Mouse (Mus musculus) 3134 (cell line): ENCODE results near the gene Ankrd39.
A peak's percentile ranks its signal among the peaks of the same experiment; 100 is the strongest.

Experiments
- DNase-seq: peaks from one replicate; pipeline ENCODE4 v3.0.0-alpha.2; 2011; ENCODE audit warnings: low spot score; ENCODE audit not compliant: insufficient read length; ENCODE audit errors: extremely low read depth

Gene Ankrd39

DNA sequence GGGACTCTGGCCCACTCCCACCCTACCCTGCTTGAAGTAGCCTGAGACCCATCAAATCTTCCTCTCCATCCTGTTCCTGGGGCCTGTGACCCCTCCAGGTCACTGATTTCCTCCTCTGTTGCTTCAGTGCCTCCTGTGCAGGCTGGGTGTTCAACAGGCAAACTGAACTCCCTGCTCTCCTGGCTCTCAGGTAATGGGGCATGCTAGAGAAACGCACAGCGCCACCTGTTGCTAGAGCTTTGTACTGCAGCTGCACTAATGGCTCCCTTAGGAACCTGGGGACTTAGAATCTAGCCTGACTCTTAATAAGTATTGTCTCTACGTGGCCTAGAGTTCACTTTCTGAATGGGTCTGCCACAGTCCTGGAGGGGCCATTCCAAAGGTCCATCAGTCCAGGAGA, 46.0 kb downstream of the Ankrd39 start:
- DNase-seq, result no peak

DNA sequence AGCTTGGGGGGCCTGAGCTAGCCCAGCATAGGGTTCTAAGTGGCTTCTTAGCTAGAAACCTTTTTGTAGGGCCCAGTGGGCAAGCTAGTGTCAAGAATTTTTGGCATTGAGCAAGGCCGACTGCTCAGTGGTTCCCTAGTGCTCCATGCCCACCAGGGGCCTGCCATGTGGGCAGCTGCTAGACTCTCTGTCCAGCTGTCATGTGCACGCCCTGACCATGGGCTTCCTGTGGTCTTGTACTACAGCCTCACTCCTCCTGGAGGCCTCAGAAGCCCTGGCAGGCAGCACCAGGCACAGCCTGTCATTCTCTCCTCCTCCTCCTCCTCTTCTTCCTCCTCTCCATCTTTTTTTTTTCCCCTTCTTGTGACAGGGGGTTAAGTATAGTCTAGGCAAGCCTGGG, 49.9 kb downstream of the Ankrd39 start:
- no peak for DNase-seq

DNA sequence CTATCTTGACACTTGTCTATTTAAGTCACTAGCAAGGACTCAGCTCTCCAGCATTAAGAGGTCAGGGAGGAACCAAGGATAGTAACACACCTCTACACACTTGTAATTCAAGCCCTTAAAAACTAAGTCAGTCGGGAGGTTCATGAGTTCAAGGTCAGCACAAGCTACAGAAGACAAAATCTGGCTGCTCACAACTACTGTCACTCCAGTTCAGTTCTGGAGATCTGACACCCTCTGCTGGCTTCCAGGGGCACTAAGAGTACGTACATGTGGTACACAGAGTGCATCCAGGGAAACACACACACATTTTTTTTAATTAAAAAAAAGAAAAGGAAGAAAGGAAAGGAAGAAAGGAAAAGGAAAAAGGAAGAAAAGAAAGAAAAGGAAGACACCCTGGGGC, 50.5 kb downstream of the Ankrd39 start:
- DNase-seq, result no peak

DNA sequence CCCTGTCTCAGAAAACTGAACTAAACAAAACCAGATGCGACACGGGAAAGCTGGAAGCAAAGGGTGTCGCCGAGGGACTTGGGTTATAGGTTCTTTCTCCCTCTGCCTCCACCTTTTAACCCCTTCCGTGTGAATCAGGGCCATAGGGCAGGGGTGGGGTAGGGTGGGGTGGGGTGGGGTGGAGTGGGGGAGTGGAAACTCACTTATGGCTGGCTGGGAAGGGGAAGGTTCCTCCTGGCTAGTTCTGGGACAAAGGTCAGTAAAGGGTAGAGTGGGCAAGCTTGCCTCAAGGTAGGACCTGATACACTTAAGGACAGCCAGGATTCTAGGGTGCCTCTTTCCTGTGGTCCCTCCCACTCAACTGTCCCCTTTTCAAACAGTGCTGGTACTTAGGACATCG, 53.9 kb downstream of the Ankrd39 start:
- no peak for DNase-seq

DNA sequence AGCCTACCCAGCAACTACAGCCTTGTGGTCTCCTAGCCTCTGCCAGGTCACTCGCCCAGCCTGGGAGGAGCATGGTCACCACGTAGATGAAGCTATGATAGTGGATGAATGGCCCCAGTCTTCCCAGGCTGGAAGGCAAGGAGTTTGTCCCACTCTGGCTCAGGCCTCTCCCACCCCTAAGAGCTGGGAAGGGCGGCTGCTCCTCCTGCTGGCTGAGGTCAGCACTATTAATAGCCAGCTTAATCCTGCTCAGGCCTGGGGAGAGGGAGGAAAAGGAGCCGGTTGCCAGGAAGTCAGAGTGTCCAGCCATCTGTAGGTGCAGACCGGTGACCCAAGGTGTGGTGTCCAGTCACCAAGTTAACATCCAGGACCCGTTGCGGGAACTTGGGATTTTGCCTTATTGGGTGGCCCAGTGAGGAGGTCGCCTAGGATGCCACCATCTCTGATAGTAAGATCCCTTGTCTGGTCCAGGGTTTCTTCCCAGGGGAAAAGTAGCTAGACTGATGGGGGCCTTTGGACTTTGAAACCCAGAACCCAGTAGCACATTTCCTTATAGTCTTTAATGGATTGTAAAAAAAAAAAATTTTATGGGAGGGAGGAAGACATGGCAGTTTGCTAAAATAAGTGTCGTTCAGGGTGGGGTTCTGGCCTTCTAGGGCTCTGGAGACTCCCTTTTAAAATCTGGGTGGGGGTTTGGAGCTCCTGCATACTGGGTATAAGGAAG, 54.7 kb downstream of the Ankrd39 start:
- DNase-seq, result peak; percentile 75

DNA sequence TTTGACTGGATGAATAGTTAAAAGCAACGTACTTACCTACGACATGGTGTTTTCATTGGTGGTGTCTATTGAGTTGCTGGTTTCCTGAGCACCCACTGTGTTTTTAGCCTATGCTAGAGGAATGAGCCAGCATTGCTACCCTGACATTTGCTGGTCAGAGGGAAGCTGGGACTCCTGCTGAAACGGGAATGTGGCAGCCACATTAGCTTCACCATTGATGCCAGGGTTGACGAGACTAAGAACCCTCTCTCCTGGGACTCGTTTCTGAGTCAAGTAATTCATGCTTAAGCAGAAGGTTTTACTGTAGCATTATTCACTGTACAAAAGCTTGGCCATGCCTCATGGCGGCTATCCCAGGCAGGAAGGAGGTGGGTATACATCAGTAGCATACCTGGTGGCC, 57.6 kb downstream of the Ankrd39 start:
- no peak for DNase-seq
